Mouse (Mus musculus) frontal cortex, postnatal 10 days (tissue): ENCODE measurements around the gene Rai1.

Source experiments
- DNase-seq, 2 experiments: peaks; one replicate each; pipeline ENCODE4 v3.0.0; 2022; ENCODE audit warnings: low spot score in 2 of 2, mixed read lengths in 1 of 2

Gene Rai1

DNA sequence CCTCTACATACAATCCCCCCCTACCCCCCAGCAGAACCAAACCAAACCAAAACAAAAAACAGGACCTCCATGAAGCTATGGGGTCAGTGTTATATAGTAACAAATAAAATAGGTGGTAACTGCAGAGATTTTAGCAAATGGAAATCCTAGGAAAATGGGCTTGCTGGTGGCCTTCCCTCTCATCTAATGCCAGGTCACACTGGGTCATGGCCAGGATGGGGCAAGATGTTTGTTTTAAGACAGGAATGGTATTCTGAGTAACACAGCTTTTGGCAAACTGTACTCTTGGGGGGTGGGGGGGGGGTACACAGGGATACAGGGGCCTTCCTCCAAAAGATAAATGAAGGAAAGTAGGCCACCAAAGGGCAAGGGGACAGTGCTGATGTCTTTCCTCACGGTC is 57.7 kb downstream of the Rai1 start:
- DNase-seq: no peak

DNA sequence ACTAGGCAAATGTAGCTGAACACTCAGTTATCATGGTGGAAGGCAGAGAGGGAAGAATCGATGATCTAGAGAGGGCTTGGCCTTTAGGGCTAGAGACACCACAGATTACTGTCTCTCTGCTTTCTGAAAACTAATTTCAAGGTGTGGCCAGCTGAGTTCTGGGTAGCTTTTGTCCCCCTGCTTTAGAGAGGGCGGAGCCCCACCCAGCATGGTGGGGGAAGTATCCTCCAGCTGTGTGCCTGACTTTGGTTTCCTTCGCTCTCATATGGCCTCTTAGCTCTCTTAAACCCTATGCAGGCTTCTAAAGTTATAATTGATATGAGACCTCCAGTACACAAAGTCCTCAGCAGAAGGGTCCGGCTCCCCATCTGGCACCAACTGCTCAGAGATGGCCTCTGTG is 58.5 kb downstream of the Rai1 start:
- DNase-seq: no peak

DNA sequence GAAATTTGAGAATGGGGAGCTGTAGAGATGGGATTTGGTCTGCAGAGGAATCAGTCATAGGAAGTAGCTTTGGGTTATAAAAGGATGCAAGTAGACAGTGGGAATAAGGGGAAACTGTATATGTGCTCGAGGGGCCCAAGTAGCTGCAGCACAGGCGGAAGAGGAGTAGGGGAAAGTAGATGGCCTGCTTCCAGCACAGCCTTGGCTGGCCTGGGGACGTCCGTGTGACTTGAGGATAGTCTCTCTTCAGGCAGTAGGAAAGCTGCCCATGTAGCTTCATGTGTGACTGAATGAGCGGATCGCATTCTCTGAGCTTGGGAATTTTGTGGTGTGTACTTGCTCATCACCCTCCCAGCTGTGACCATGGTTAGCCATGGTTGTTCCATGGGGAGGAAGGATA is 59.6 kb downstream of the Rai1 start:
- DNase-seq: no peak

DNA sequence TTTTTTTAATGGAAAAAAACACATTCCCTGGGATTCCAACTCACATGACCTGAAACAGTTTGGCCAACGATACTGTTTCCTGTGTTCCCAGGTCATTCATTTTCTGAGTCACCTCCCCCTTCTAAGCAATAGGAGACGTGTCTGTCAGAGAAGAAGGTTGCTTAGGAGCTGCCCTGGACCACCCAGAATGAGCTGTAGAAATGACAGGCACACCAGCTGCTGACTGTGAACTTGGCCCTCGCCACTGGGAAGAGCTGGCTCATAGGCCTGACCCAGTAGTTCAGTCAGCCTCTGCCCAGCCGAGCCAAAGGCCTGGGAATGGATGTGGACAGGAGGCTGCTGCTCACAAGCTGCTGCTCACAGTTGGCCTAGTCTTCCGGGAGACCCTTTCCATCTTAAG is 60.3 kb downstream of the Rai1 start:
- DNase-seq: no peak

DNA sequence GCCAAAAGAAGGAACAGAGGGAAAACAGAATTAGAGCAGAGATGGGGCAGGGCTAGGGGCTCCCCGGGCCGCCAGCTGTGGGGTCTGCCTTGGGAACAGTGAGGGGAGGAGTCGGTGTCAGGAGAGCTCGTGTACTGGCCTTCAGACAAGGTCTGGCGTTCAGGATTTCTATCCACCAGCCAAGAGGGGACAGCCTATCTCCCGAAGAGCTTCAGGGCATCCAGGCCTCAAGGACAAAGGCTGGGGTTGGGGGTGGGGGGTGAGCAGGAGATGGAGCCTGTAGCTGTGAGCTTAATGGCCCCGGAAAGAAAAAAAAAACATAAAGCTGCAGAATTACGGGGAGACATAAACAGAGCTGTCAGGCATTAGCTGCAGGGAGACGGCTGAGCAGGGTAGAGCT is 64.0 kb downstream of the Rai1 start:
- DNase-seq: no peak

DNA sequence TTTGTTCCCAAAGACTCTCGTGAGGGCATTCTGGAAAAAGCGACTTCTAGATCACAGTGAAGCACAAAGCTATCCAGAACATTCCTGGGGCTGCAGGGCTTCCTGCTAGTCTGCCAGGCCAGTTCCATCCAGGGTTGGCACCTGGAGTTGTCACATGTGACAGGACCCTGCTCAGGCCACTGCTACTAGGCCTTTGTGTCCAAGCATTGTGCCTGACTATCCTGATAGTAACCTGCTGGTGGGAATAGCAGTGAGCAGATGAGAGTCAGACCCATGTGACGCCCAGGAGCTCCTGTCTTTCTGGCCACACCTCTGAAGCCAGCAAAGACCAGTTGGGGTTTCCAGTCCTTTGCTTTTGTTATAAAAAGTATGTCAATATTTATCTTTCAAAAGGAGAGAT is 67.3 kb downstream of the Rai1 start:
- no peak for DNase-seq

DNA sequence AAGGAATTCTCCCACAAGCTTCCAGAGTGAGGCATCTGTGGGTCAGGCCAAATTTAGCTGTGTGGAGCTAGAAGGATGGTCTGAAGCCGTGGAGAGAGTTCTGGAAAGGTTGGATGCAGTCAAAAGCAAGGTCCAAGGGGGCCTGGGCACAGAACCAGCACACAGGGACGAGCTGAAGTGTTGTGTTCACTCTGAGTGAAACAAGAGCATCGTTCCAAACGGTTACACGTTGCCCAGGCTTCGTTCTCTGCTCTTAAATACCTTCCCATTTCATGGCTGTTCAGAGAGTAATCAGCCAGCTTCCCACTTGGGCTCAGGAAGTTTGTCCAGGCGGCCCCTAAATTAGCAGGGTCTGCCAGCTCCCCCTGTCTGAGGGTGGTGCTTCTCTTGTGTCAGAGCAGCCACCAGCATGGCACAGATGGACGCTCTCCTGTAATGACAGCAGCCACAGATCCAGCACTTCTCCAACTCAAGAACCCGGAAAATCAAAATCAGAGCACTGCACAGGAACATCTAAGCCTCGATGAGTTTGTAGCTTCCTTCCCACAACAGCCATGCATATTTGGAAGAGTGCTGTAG is 68.9 kb downstream of the Rai1 start:
- DNase-seq: no peak

DNA sequence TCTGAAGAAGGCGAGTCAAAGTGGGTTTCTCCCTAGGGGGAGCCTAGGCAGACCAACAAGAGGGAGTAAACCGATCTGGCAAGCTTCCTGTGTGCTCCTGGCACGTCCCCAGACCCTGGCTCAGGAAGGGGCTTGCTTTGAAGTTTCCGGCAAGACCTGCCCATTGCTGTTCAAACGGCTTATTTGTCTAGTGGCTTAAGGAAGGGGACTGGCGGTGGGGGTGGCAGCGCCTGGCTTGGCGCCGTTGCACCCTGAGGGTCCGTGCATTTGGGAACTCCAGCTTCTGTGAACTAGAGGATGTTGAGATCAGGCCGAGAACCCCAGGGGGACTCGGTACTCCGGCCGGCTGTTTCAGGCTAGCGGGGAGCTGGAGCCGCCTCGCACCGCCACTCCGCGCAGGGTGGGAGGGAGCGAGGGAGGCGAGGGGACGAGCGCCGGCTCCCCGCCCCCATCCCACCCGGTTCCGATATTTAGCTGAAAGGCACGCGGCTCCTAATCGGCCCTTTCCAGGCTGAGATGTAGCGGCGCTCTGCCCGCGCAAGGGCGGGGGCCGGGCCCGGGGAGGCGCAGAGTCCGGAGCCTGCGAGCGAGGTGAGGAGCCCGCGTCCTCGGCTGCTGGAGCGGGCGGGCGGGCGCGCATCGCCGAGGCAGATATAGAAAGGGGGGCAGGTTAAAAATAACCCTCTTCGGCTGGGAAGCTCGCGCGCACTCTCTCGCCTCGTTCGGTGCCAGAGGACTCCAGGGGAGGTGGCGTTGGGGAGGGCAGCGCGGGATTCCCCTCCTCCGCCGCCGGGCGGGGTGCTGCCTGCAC is 70.8 kb downstream of the Rai1 start:
- peak; percentile 74 to 75 for DNase-seq

DNA sequence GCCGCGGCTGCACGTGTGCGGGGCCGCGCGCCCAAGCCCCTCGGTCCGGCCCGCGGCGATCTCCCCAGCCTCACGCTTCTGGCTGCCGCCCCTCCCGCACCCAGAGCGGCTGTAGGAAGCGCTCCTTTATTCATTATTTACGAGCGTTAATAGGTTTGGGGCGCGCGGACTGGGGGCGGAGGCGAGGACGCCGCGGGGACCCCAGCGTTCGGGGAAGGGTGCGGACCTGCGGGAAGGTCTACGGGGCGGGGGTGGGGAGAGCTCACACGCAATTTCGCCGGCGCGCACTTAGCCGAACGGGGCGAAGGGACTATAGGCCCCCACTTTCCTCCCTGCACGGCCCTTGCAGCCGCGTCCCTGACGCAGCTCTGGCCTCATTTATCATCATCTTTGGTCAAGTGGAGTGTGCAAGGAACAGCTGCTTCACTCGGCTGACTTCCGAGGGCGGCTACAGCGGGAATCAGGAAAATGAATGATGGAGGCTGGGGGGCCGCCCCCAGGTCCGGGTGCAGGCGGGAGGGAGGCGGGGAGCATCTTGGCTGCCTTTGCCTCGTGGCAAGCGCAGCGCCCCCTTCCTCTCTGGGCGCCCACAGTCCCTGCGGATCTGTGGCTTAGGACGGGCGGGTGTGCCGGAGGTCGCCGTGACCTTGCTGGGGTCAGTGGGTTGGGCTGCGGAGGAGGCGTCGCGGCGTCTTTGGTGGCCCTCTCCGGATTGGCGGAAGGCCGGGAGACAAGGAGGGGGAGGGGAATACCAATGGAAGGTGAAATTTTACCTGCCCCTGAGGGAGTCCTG is 71.6 kb downstream of the Rai1 start:
- peak; percentile 79 for DNase-seq

DNA sequence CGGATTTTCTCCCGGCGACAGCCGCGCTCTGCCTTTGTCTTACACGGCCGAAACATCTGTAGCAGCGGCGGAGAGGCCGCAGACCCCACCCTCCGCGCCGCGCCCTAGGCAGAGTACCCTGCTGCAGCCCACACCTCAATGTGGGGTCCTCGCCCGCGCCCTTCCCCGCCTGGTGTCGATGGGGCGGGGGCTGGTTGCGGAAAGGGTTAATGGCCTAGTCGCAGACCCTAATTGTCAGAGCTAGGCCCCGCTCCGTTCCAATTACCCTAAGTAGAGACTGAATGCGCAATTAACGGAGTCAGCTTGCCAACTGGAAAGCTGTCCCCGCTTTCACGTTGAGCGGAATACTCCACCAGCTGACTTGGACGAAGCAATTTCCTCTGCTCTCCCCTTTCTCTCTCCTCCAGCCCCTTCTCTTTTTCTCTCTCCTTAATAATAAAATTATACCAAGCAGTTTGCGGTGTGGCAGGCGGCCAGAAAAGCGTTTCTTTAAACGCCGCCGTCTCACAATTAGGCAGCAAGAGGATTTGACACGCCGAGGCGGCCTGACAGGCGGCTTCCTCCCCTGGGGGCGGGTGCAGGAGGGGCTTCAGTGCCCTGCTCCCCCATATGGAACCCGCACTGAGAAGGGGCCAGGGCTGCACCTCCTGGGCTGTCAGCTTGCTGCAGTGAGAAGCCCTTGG is 72.3 kb downstream of the Rai1 start:
- peak; percentile 72 to 76 for DNase-seq

DNA sequence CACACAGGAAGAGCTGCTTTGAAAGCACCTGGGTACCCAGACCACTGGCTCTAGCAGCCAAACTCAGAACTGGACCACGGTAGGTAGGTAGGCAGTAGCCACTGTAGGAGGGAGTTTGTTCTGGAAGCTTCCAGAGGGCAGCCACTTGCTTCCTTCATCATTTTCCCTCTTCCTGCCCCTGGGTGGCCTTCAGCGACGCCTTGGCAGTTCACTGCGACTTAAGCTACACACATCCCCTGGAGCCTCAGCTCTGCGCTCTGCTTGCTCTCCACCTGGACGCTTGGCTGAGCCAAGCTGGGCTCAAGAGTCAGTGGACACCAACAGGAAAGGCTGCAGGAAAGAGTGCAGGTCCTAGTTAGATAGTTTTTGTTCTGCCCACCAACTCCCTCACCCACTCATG is 73.2 kb downstream of the Rai1 start:
- no peak for DNase-seq

DNA sequence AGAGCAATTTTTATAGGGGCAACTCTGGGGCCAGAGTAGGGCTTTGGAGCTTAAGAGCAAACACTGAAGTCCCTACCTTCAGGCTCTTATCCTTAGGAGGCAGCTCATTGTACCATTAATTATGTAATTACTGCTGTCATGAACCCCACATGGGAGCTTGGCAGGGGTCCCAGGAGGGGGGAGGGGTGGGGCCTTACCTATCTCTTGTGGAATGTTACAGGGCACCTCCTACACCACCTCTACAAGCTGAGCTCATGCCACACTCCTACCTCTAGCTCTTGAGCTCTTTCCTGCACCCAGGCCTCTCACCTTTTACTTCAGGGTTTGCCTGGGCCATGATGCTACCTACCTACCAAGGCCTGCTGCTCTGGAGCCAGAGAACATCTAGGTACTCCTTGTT is 73.7 kb downstream of the Rai1 start:
- peak in 1 of 2 experiments; percentile 67 for DNase-seq

DNA sequence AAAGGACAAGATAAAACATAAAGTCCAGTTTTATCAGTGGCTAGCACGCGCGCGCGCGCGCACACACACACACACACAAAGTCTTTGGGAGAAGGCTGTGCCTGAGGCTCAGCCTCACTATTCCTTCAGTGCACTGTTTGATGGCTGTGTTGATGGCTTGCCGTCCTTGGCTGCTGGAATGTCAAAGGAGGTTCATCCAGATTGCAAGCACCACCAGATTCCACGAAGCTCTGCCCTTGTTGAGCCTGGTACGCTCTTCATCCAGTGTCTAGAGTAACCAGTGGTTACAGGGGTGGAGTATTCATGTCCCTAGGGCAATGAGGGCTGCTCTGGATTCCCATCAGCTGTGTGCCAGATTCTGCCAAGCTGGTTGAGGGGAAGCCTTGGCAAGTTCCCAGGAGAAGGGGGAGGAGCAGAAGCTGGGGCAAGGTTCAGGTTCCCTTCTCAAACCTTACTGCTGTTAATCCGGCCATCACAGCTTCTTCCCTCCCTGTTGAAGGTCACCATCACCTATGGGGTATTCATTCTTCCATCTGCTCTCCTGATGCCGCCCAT is 77.4 kb downstream of the Rai1 start:
- no peak for DNase-seq

DNA sequence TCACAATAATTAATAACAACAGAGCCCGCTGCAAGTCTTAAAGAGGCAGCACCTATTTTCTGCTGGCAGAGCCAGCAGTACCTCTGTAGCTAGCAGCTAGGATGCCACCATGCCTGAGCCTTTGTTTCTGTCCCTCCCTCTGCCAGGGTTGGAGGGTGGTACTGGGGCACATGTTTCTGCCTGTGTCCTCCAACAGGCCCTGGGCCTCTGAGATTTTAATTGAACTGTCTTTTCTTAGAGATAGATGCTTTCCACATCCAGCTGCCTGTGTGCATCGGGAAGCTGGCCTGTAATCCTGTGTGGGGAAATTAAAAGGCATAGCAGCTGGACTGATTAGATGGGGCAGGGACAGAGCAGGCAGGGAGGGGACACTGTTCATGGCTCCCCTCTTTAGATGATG is 77.9 kb downstream of the Rai1 start:
- DNase-seq: no peak

DNA sequence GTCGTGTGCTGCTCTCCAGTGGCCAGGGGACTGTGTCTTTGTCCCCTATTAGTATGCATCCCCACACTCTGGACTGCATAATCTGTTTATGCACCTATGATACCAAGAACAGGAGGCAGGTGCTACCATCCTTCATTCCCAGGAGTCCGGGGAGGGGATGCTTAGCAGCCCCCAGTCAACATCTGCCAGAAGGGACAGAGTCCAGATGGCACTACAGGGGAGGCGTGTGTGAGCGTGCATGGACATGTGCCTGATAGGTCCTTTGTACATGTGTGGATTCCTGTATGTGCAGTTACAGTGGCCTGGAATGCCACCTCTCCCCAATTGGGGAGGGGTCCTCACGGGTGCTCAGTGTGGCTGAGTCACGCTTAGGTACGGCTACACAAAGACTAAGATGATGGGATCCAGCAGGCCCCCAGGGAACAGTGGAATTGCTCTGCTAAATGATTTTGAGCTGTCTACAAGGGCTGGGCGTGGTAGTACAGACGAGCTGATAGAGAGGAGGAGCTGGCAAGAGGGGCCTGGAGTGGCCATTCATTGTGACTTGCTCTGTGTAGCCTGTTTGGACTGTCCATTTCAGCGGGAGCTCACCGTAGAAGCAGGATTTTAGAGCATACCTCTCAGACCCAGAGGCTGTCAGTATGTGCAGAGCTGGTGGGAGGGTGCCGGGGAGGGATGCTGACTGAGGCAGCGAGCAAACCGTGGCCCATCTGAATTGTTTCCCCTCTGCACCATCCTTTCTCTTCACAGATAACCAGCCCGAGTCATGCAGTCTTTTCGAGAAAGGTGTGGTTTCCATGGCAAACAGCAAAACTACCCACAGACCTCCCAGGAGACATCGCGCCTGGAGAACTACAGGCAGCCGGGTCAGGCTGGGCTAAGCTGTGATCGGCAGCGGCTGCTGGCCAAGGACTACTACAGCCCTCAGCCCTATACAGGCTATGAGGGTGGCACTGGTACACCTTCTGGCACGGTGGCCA is 79.8 kb downstream of the Rai1 start:
- DNase-seq: no peak

DNA sequence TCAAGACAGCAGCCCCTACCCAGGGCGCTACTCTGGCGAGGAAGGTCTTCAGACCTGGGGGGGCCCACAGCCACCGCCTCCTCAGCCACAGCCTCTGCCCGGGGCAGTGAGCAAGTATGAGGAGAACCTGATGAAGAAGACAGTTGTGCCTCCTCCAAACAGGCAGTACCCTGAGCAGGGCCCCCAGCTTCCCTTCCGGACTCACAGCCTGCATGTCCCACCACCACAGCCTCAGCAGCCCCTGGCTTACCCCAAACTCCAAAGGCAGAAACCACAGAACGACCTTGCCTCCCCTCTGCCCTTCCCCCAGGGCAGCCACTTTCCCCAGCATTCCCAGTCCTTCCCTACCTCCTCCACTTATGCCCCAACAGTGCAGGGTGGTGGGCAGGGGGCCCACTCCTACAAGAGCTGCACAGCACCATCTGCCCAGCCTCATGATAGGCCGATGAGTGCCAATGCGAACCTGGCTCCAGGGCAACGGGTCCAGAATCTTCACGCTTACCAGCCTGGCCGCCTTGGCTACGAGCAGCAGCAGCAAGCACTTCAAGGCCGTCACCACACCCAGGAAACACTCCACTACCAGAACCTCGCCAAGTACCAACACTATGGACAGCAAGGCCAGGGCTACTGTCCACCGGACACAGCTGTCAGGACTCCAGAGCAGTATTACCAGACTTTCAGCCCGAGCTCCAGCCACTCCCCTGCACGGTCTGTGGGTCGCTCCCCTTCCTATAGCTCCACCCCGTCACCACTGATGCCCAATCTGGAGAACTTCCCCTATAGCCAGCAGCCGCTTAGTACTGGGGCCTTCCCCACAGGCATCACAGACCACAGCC is 80.8 kb downstream of the Rai1 start:
- DNase-seq: peak in 1 of 2 experiments; percentile 55

DNA sequence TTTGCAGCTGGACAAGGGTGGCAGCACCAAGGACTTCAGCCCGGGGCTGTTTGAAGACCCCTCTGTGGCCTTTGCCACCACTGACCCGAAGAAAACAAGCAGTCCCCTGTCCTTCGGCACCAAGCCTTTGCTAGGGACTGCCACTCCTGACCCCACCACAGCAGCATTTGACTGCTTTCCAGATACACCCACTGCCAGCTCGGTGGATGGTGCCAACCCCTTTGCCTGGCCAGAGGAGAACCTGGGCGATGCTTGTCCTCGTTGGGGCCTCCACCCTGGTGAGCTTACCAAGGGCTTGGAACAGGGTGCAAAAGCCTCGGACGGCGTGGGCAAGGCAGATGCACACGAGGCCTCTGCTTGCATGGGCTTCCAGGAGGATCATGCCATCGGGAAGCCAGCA is 82.3 kb downstream of the Rai1 start:
- DNase-seq: no peak

DNA sequence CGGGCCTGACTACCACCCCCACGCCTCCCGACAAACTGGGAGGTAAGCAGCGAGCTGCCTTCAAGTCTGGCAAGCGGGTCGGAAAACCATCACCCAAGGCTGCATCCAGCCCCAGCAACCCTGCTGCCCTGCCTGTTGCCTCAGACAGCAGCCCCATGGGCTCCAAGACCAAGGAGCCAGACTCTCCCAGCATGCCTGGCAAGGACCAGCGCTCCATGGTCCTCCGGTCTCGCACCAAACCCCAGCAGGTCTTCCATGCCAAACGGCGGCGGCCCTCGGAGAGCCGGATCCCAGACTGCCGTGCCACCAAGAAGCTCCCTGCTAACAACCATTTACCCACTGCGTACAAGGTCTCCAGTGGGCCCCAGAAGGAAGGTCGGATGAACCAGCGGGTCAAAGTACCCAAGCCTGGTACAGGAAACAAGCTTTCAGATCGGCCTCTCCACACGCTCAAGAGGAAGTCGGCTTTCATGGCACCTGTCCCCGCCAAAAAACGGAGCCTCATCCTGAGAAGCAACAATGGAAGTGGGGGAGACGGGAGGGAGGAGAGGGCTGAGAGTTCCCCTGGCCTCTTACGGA is 83.6 kb downstream of the Rai1 start:
- DNase-seq: no peak

DNA sequence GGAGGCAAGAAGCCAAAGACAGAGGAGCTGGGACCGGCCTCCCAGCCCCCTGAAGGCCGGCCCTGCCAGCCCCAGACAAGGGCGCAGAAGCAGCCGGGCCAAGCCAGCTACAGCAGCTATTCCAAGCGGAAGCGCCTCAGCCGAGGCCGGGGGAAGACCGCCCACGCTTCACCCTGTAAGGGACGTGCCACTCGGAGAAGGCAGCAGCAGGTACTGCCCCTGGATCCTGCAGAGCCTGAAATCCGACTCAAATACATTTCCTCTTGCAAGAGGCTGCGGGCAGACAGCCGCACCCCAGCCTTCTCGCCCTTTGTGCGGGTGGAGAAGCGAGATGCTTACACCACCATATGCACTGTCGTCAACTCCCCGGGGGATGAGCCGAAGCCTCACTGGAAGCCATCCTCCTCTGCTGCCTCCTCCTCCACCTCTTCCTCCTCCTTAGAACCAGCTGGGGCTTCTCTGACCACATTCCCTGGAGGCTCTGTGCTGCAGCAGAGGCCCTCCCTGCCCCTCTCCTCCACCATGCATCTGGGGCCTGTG is 84.8 kb downstream of the Rai1 start:
- no peak for DNase-seq
